Mouse (Mus musculus) MEL (cell line): Measurements from ENCODE around the gene Sipa1l1. TPM values are rescaled to one million over a fixed set of nuclear protein-coding genes. Genes with fewer than 3 reads are reported as not detected.

Source experiments
- DNase-seq: peaks from one replicate; pipeline ENCODE4 v3.0.0; 2011; ENCODE audit warnings: low read depth, low spot score
- H3K27ac ChIP-seq: 2 replicates; pipeline ENCODE4 v1.5.1; 2012; ENCODE audit warnings: low read depth, mild to moderate bottlenecking, control low read depth, low read length, moderate library complexity; ENCODE audit not compliant: control insufficient read depth
- H3K27me3 ChIP-seq, 2 experiments: fragments of 150-350 bp in 1 of 2; sonication (generic) in 1 of 2; 2 replicates each; pipeline ENCODE4 v1.6.1; 2012; ENCODE audit warnings: low read length in 2 of 2, mild to moderate bottlenecking in 2 of 2, improper control_type of control experiment in 1 of 2, moderate library complexity in 1 of 2; ENCODE audit not compliant: insufficient read depth in 2 of 2, control insufficient read depth in 1 of 2
- H3K36me3 ChIP-seq, 2 experiments: 2 replicates each; pipeline ENCODE4 v1.6.1; 2012 to 2014; ENCODE audit warnings: low read length in 2 of 2, improper control_type of control experiment in 1 of 2, inconsistent platforms in 1 of 2, mild to moderate bottlenecking in 1 of 2; ENCODE audit not compliant: insufficient read depth in 2 of 2, control insufficient read depth in 1 of 2
- H3K4me1 ChIP-seq, 2 experiments: fragments of 150-350 bp in 1 of 2; sonication (generic) in 1 of 2; 2 replicates each; pipeline ENCODE4 v1.6.1; 2012; ENCODE audit warnings: low read length in 2 of 2, improper control_type of control experiment in 1 of 2, mild to moderate bottlenecking in 1 of 2; ENCODE audit not compliant: insufficient read depth in 2 of 2, control insufficient read depth in 1 of 2
- H3K4me3 ChIP-seq, 2 experiments: fragments of 150-350 bp in 1 of 2; sonication (generic) in 1 of 2; 2 replicates each; pipeline ENCODE4 v1.5.1; 2012; ENCODE audit warnings: low read depth in 2 of 2, low read length in 2 of 2, mild to moderate bottlenecking in 2 of 2, moderate library complexity in 2 of 2, control low read depth in 1 of 2, improper control_type of control experiment in 1 of 2; ENCODE audit not compliant: control insufficient read depth in 1 of 2, insufficient read depth in 1 of 2
- H3K79me2 ChIP-seq: 2 replicates; pipeline ENCODE4 v1.6.1; 2012; ENCODE audit warnings: mild to moderate bottlenecking, low read length, moderate library complexity; ENCODE audit not compliant: control insufficient read depth, poor library complexity, insufficient read depth
- H3K9ac ChIP-seq: 2 replicates; pipeline ENCODE4 v1.6.1; 2012; ENCODE audit warnings: low read depth, mild to moderate bottlenecking, control low read depth, low read length, moderate library complexity; ENCODE audit not compliant: control insufficient read depth, poor library complexity, severe bottlenecking
- H3K9me3 ChIP-seq: fragments of 150-350 bp; sonication (generic); replicated peaks from 2 replicates; pipeline ENCODE4 v1.6.1; 2012; ENCODE audit warnings: mild to moderate bottlenecking, low read length, improper control_type of control experiment, moderate library complexity; ENCODE audit not compliant: insufficient read depth
- CHD1 ChIP-seq: IDR thresholded peaks from 2 replicates; pipeline ENCODE4 v1.6.1; 2012; ENCODE audit warnings: low read depth, mild to moderate bottlenecking, inconsistent platforms, low read length, improper control_type of control experiment
- CHD2 ChIP-seq: IDR thresholded peaks from 2 replicates; pipeline ENCODE4 v1.6.1; 2011; ENCODE audit warnings: low read length, improper control_type of control experiment
- CTCF ChIP-seq, 3 experiments: IDR thresholded peaks in 2 of 3; conservative IDR thresholded peaks in 1 of 3; 2 replicates each; pipeline ENCODE4 v1.5.1; 2011 to 2012; ENCODE audit warnings: low read length in 3 of 3, low read depth in 2 of 3, mild to moderate bottlenecking in 2 of 3, improper control_type of control experiment in 1 of 3, inconsistent platforms in 1 of 3, mixed read lengths in 1 of 3, moderate library complexity in 1 of 3; ENCODE audit not compliant: control insufficient read depth in 1 of 3, insufficient read depth in 1 of 3, poor library complexity in 1 of 3, severe bottlenecking in 1 of 3
- E2F4 ChIP-seq: IDR thresholded peaks from 2 replicates; pipeline ENCODE4 v1.6.1; 2011; ENCODE audit warnings: low read depth, low read length, improper control_type of control experiment, borderline replicate concordance
- ETS1 ChIP-seq: IDR thresholded peaks from 2 replicates; pipeline ENCODE4 v1.6.1; 2012; ENCODE audit warnings: low read depth, mild to moderate bottlenecking, inconsistent platforms, low read length, improper control_type of control experiment, moderate library complexity
- GABPA ChIP-seq: IDR thresholded peaks from 2 replicates; pipeline ENCODE4 v1.6.1; 2012; ENCODE audit warnings: low read depth, mild to moderate bottlenecking, inconsistent platforms, low read length, improper control_type of control experiment, moderate library complexity
- GATA1 ChIP-seq: IDR thresholded peaks from 2 replicates; pipeline ENCODE4 v1.6.1; 2011; ENCODE audit warnings: low read depth, low read length, improper control_type of control experiment
- JUND ChIP-seq: IDR thresholded peaks from 2 replicates; pipeline ENCODE4 v1.6.1; 2011; ENCODE audit warnings: low read depth, mild to moderate bottlenecking, improper control_type of control experiment, low read length
- MAFK ChIP-seq: IDR thresholded peaks from 2 replicates; pipeline ENCODE4 v1.6.1; 2011; ENCODE audit warnings: low read depth, mild to moderate bottlenecking, low read length, improper control_type of control experiment, borderline replicate concordance
- MAX ChIP-seq: IDR thresholded peaks from 2 replicates; pipeline ENCODE4 v1.6.1; 2011; ENCODE audit warnings: low read length, improper control_type of control experiment
- MAZ ChIP-seq: IDR thresholded peaks from 2 replicates; pipeline ENCODE4 v1.6.1; 2012; ENCODE audit warnings: low read depth, mild to moderate bottlenecking, inconsistent platforms, low read length, improper control_type of control experiment
- MXI1 ChIP-seq: IDR thresholded peaks from 2 replicates; pipeline ENCODE4 v1.6.1; 2011; ENCODE audit warnings: mild to moderate bottlenecking, low read depth, low read length, improper control_type of control experiment
- MYC ChIP-seq: IDR thresholded peaks from 2 replicates; pipeline ENCODE4 v1.6.1; 2011; ENCODE audit warnings: low read depth, mild to moderate bottlenecking, low read length, improper control_type of control experiment, moderate library complexity
- POLR2A ChIP-seq, 2 experiments: IDR thresholded peaks; 2 replicates each; pipeline ENCODE4 v1.6.1; 2011 to 2012; ENCODE audit warnings: low read length in 2 of 2, mild to moderate bottlenecking in 2 of 2, control low read depth in 1 of 2, improper control_type of control experiment in 1 of 2, low read depth in 1 of 2, moderate library complexity in 1 of 2; ENCODE audit not compliant: control insufficient read depth in 1 of 2, insufficient read depth in 1 of 2, poor library complexity in 1 of 2
- POLR2AphosphoS5 ChIP-seq: IDR thresholded peaks from 2 replicates; pipeline ENCODE4 v1.6.1; 2012; ENCODE audit warnings: low read depth, borderline replicate concordance, mild to moderate bottlenecking, inconsistent platforms, low read length, moderate library complexity, mixed read lengths
- RAD21 ChIP-seq: IDR thresholded peaks from 2 replicates; pipeline ENCODE4 v1.6.1; 2011; ENCODE audit warnings: mild to moderate bottlenecking, low read depth, low read length, improper control_type of control experiment
- RCOR1 ChIP-seq: IDR thresholded peaks from 2 replicates; pipeline ENCODE4 v1.6.1; 2012; ENCODE audit warnings: low read depth, mild to moderate bottlenecking, inconsistent platforms, low read length, improper control_type of control experiment
- SIN3A ChIP-seq: IDR thresholded peaks from 2 replicates; pipeline ENCODE4 v1.6.1; 2012; ENCODE audit warnings: low read length, improper control_type of control experiment, inconsistent platforms
- SMC3 ChIP-seq: IDR thresholded peaks from 2 replicates; pipeline ENCODE4 v1.6.1; 2011; ENCODE audit warnings: low read depth, low read length, improper control_type of control experiment
- TAL1 ChIP-seq: IDR thresholded peaks from 2 replicates; pipeline ENCODE4 v1.6.1; 2012; ENCODE audit warnings: mild to moderate bottlenecking, inconsistent platforms, low read length, moderate library complexity, mixed read lengths
- TCF12 ChIP-seq: IDR thresholded peaks from 2 replicates; pipeline ENCODE4 v1.6.1; 2014; ENCODE audit warnings: low read depth, mild to moderate bottlenecking, inconsistent platforms, low read length, improper control_type of control experiment, moderate library complexity
- ZC3H11A ChIP-seq: IDR thresholded peaks from 2 replicates; pipeline ENCODE4 v1.6.1; 2012; ENCODE audit warnings: low read depth, mild to moderate bottlenecking, inconsistent platforms, low read length, improper control_type of control experiment
- ZKSCAN1 ChIP-seq: IDR thresholded peaks from 2 replicates; pipeline ENCODE4 v1.6.1; 2012; ENCODE audit warnings: low read depth, mild to moderate bottlenecking, inconsistent platforms, low read length, improper control_type of control experiment, moderate library complexity
- polyA plus RNA-seq, 2 experiments: library from polyadenylated mRNA; stranded (reverse) in 1 of 2; unstranded in 1 of 2; fragments of >175 nt in 1 of 2; fragments of >200 nt in 1 of 2; gene quantifications; 2 replicates each; pipeline versions ENCODE4 v1.2.1 to v1.2.4; 2012; ENCODE audit warnings: low replicate concordance in 2 of 2, low read depth in 1 of 2; ENCODE audit not compliant: insufficient read length in 2 of 2, insufficient read depth in 1 of 2, missing spikeins in 1 of 2
- total RNA-seq: library from RNA; depleted of rRNA; stranded (reverse); fragments of 300-350 nt; gene quantifications from 2 replicates; pipeline ENCODE4 v1.2.3, GENCODE M21; 2012

Gene Sipa1l1
- total and polyA plus RNA-seq, 3 experiments: 18.1 to 42.7 (median 19.3) TPM

- no peak for TF ChIP-seq CHD2
- TF ChIP-seq SMC3: no peak
- no peak for TF ChIP-seq ZC3H11A
- TF ChIP-seq MAZ: no peak
- no peak for TF ChIP-seq GABPA
- TF ChIP-seq POLR2A (IDR thresholded peaks at IDR 0.05; ENCODE audit: control insufficient read depth in 1 of 2, insufficient read depth in 1 of 2, low read depth in 1 of 2, low read length in 2 of 2, poor library complexity in 1 of 2): no peak
- no peak for TF ChIP-seq TCF12
- no peak for TF ChIP-seq ETS1
- TF ChIP-seq RAD21: no peak
- no peak for TF ChIP-seq E2F4
- TF ChIP-seq MAFK: no peak
- no peak for TF ChIP-seq JUND
- no peak for TF ChIP-seq TAL1
- TF ChIP-seq MXI1: no peak
- TF ChIP-seq GATA1: no peak
- TF ChIP-seq SIN3A: no peak
- TF ChIP-seq RCOR1: no peak
- no peak for TF ChIP-seq CHD1
- no peak for TF ChIP-seq MYC
- TF ChIP-seq MAX: no peak
- no peaks in the 10 kb centered on the region for H3K27me3 ChIP-seq
- H3K36me3 ChIP-seq: peaks cover 0 to 4% of the 10 kb centered on the region in 2 experiments; a peak in 2 of 4 replicates
- H3K27ac ChIP-seq: no peak overlapping the region
- H3K9ac ChIP-seq: no peak overlapping the region
- H3K79me2 ChIP-seq: no peaks in the 10 kb centered on the region
- H3K4me3 ChIP-seq: no peak overlapping the region
- no peak for DNase-seq
- H3K9me3 ChIP-seq: no peaks in the 10 kb centered on the region
- no peaks in the 10 kb centered on the region for H3K4me1 ChIP-seq
Measured at GRCm38 (mm10) chr12:82415690-82416364, 246.7 kb downstream of the Sipa1l1 start.

GRCm38 (mm10) chr12:82419027-82419426, 249.9 kb downstream of the Sipa1l1 start:
- H3K4me1 ChIP-seq: no peaks in the 10 kb centered on the region
- H3K9ac ChIP-seq: no peak overlapping the region
- TF ChIP-seq ZKSCAN1 (no peak), MXI1 (no peak), GABPA (no peak), CHD2 (no peak), MYC (no peak), POLR2AphosphoS5 (no peak), ZC3H11A (no peak), MAFK (no peak), CTCF (IDR thresholded peaks at IDR 0.05 in 2 of 3, conservative IDR thresholded peaks at IDR 0.05 in 1 of 3; ENCODE audit: control insufficient read depth in 1 of 3, insufficient read depth in 1 of 3, low read depth in 2 of 3, low read length in 3 of 3, poor library complexity in 1 of 3, severe bottlenecking in 1 of 3) (no peak)
- H3K36me3 ChIP-seq: peaks cover 0 to 4% of the 10 kb centered on the region in 2 experiments; a peak in 2 of 4 replicates
- DNase-seq: no peak
- H3K4me3 ChIP-seq: no peak overlapping the region
- H3K79me2 ChIP-seq: no peaks in the 10 kb centered on the region
- H3K9me3 ChIP-seq: no peaks in the 10 kb centered on the region
- H3K27ac ChIP-seq: no peak overlapping the region
- no peaks in the 10 kb centered on the region for H3K27me3 ChIP-seq
